Mouse (Mus musculus): ENCODE data around the gene Slamf9.

GRCm38 (mm10) chr1:172513525-172514212 lies 38.5 kb downstream of the Slamf9 start:
- TF ChIP-seq CTCF (IDR thresholded peaks at IDR 0.05; ENCODE audit: low read depth, low read length): no peak
- no peak for TF ChIP-seq POLR2A (IDR thresholded peaks at IDR 0.05; ENCODE audit: borderline replicate concordance, low read depth, low read length)
